Mouse (Mus musculus): ENCODE measurements around the gene Gm13762. TPM values are rescaled to one million over a fixed set of nuclear protein-coding genes. Genes with fewer than 3 reads are reported as not detected.
"Not testable (repeated sequence)": the region's sequence is repeated elsewhere in the genome, so short reads cannot be mapped to it uniquely, and the experiment has no call there.

Gene Gm13762
- not detected in 2 replicates for polyA plus RNA-seq (2014; fragmentation: Nextera tagmentation; extraction: Ambion mirVana)

DNA sequence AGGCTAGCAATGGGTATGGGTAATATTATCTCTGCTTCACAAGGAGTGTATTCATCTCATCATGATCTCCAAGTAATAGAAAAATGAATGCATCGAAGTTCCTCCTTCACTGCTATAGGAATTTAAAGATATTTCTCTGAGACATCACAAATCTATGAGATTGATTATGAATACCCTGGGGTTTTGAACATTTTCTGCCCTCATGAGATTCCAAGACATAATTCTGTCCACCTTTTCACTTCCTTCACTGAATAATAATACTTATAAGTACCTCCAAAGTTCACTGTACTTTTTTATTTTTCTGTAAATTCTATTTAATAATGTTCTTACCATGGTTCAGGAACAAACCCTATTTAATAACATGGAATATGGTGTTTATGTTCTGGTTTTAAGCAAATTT is at the start of gene Gm13762:
Gene Gm13762 (minus strand): TSS at position 101 of the 400 bp plus-strand sequence.
- no peak within 1 kb of the TSS for H3K9ac ChIP-seq
- H3K27me3 ChIP-seq (ENCODE audit: insufficient read depth, low read length) = no peaks in the 10 kb centered on the region
- no peaks in the 10 kb centered on the region for H3K36me3 ChIP-seq (ENCODE audit: insufficient read depth)
- H3K4me2 ChIP-seq = no peak within 1 kb of the TSS
- H3K9me3 ChIP-seq (ENCODE audit: low read depth, low read length) = no peaks in the 10 kb centered on the region
- TF ChIP-seq CTCF (IDR thresholded peaks at IDR 0.05; ENCODE audit: low read depth) = no peak
- H3K4me1 ChIP-seq (ENCODE audit: insufficient read depth) = no peaks in the 10 kb centered on the region
- H3K4me3 ChIP-seq (ENCODE audit: low read depth, low read length) = no peak within 1 kb of the TSS
- no peak within 1 kb of the TSS for H3K27ac ChIP-seq (ENCODE audit: low read depth)
- 74% methylated on average over 1 of the region's 1 CpGs for WGBS
- DNase-seq (no peak), ATAC-seq (ENCODE audit: insufficient read depth) (no peak)

DNA sequence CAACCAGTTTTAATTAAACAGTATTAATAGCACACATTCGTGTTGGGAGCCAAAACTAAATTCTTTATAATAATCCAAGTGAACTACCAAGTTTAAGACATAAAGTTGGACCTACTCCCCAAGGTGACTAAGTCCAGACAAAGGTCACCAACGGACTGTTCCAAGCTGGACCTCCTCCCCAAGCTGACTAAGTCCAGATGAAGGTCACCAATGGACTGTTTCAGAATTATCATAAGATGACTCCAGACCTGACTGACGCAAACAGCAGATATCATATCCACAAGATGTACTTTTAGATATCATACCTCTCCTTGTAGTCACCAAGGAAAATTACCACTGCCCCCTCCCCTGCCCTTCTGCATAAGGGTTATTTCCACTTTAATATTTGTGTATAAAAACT is 41.4 kb upstream of the Gm13762 start:
- H3K4me3 ChIP-seq (ENCODE audit: low read depth, low read length); H3K27ac ChIP-seq (ENCODE audit: low read depth); DNase-seq; H3K27me3 ChIP-seq (ENCODE audit: insufficient read depth, low read length); H3K4me1 ChIP-seq (ENCODE audit: insufficient read depth); ATAC-seq (ENCODE audit: insufficient read depth); H3K9ac ChIP-seq; H3K9me3 ChIP-seq (ENCODE audit: low read depth, low read length); H3K4me2 ChIP-seq; H3K36me3 ChIP-seq (ENCODE audit: insufficient read depth): not testable (repeated sequence)
- 70% methylated on average over 3 of the region's 3 CpGs for WGBS

DNA sequence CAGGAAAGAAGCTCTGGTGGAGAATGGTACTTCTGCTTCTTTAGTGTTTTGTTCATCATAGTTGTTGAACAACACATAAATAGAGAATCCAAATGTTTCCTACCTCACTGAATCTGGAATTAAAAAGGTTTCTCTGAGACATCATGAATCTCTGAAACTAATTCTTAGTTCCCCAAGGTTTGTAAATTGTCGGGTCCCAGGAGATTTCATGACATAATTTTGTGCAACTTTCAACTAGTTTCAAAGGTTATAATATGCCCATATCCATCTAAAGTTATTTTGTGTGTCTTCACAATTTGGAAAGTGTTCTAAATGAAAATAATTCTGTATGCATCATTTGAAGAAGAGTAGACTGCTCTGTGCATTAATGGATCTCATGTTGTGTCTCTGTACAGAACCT is 38.2 kb upstream of the Gm13762 start, which contains the start of gene Olfr1216:
Gene Olfr1216 (minus strand): TSS at position 101 of the 400 bp plus-strand sequence.
- no peak within 1 kb of the TSS for H3K27ac ChIP-seq (ENCODE audit: low read depth)
- no peaks in the 10 kb centered on the region for H3K9me3 ChIP-seq (ENCODE audit: low read depth, low read length)
- H3K36me3 ChIP-seq (ENCODE audit: insufficient read depth) = no peaks in the 10 kb centered on the region
- no peak for TF ChIP-seq CTCF (IDR thresholded peaks at IDR 0.05; ENCODE audit: low read depth)
- H3K27me3 ChIP-seq (ENCODE audit: insufficient read depth, low read length) = no peaks in the 10 kb centered on the region
- no peak within 1 kb of the TSS for H3K4me3 ChIP-seq (ENCODE audit: low read depth, low read length)
- H3K4me1 ChIP-seq (ENCODE audit: insufficient read depth) = no peaks in the 10 kb centered on the region
- ATAC-seq (ENCODE audit: insufficient read depth) (no peak), DNase-seq (no peak)
- no peak within 1 kb of the TSS for H3K4me2 ChIP-seq
- no peak within 1 kb of the TSS for H3K9ac ChIP-seq
- WGBS = 81% methylated on average over 1 of the region's 1 CpGs

DNA sequence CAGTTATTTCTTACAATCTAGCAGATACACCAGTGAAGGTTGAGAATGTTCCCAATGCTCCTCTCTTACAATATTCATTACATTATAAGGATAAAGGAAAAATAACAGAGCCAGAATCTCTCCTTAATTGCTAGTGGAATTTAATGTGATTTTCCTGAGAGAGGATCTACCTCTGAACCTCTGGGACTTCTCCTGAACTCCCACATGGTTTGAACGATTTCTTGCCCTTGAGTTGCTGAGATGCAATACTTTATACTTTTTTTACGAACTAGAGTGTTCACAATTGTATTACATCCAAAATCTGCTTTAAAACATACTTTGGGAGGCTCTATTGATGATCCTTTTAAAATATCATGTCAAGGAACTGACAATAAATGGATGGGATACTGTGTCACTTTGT is 26.8 kb upstream of the Gm13762 start, which contains the start of gene Olfr1215:
Gene Olfr1215 (minus strand): TSS at position 101 of the 400 bp plus-strand sequence.
- no peaks in the 10 kb centered on the region for H3K9me3 ChIP-seq (ENCODE audit: low read depth, low read length)
- no peak within 1 kb of the TSS for H3K9ac ChIP-seq
- H3K27ac ChIP-seq (ENCODE audit: low read depth) = no peak within 1 kb of the TSS
- no peaks in the 10 kb centered on the region for H3K4me1 ChIP-seq (ENCODE audit: insufficient read depth)
- H3K36me3 ChIP-seq (ENCODE audit: insufficient read depth) = no peaks in the 10 kb centered on the region
- 73% methylated on average over 2 of the region's 2 CpGs for WGBS
- H3K4me2 ChIP-seq = no peak within 1 kb of the TSS
- ATAC-seq (ENCODE audit: insufficient read depth) = no peak
- no peak for DNase-seq
- no peak within 1 kb of the TSS for H3K4me3 ChIP-seq (ENCODE audit: low read depth, low read length)
- no peaks in the 10 kb centered on the region for H3K27me3 ChIP-seq (ENCODE audit: insufficient read depth, low read length)
- no peak for TF ChIP-seq CTCF (IDR thresholded peaks at IDR 0.05; ENCODE audit: low read depth)

DNA sequence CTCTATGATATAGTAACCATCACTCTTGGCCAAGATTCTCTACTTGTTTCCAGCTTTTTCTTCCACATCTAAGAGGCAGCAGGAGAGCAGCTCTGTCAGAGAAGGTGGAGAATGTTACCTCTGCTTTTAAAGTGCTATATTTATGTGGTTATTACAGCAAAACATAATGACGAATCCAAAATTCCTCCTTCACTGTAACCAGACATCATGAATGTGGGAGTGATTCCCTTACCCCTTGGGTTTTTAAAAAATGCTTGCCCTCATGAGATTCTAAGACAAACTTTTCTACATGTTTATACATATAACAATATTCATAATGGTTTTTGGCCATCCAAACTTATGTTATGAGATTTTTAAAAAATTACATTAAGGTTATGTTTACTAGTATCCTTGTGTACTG is 12.5 kb upstream of the Gm13762 start, which contains the start of gene Olfr1214:
Gene Olfr1214 (minus strand): TSS at position 101 of the 400 bp plus-strand sequence.
- 90% methylated on average over 1 of the region's 1 CpGs for WGBS
- H3K27ac ChIP-seq (ENCODE audit: low read depth) = no peak within 1 kb of the TSS
- H3K4me2 ChIP-seq = no peak within 1 kb of the TSS
- no peak within 1 kb of the TSS for H3K9ac ChIP-seq
- no peaks in the 10 kb centered on the region for H3K9me3 ChIP-seq (ENCODE audit: low read depth, low read length)
- DNase-seq (no peak), ATAC-seq (ENCODE audit: insufficient read depth) (no peak)
- H3K27me3 ChIP-seq (ENCODE audit: insufficient read depth, low read length) = no peaks in the 10 kb centered on the region
- no peak within 1 kb of the TSS for H3K4me3 ChIP-seq (ENCODE audit: low read depth, low read length)
- H3K4me1 ChIP-seq (ENCODE audit: insufficient read depth) = no peaks in the 10 kb centered on the region
- no peak for TF ChIP-seq CTCF (IDR thresholded peaks at IDR 0.05; ENCODE audit: low read depth)
- H3K36me3 ChIP-seq (ENCODE audit: insufficient read depth) = no peaks in the 10 kb centered on the region

DNA sequence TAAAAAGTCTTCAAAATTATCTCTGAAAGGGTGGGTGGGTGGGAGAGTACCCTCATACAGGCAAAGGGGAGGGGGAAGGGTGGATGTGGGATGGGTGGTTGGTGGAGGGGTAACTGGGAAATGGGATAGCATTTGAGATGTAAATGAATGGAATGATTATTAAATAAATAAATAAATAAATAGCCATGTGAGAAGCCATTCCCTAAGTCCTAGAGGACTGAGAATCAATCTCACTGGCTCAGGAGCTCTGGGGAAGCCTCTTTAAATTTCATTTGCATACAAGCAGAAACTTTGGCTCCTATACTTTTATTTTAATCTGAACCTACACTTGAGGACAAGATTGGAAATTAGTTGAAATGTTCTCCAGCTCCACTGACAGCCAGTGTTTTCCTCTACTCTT is 26.4 kb downstream of the Gm13762 start, which contains the start of gene Olfr1212:
Gene Olfr1212 (plus strand): TSS at position 301 of the 400 bp plus-strand sequence.
- Histone ChIP-seq H3K36me3 (ENCODE audit: insufficient read depth) (no peaks in the 10 kb centered on the region), H3K9me3 (ENCODE audit: low read depth, low read length) (no peaks in the 10 kb centered on the region), H3K9ac (no peak within 1 kb of the TSS), H3K4me1 (ENCODE audit: insufficient read depth) (no peaks in the 10 kb centered on the region), H3K4me3 (ENCODE audit: low read depth, low read length) (no peak within 1 kb of the TSS), H3K27me3 (ENCODE audit: insufficient read depth, low read length) (no peaks in the 10 kb centered on the region), H3K27ac (ENCODE audit: low read depth) (no peak within 1 kb of the TSS), H3K4me2 (no peak within 1 kb of the TSS)
- ATAC-seq (ENCODE audit: insufficient read depth) (no peak), DNase-seq (no peak)
- TF ChIP-seq CTCF (IDR thresholded peaks at IDR 0.05; ENCODE audit: low read depth) = no peak

DNA sequence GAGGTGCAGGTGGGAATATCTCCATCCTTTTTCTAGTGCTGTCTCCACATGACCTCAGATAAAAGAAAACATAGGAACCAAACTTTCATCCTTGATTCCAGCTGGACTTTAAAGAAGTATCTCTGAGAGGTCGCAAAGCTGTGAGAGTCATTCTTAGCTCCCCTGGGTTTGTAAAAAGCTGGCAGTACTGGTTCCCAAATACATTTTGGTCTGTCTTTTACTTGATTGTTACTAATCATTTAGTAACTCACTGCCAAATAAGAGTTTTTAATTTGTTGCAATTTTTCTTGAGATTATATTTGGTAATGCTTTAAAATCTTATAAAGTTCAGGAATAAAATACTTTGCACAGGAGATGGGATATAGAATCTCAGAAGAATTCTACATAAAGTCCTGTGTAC is 42.1 kb downstream of the Gm13762 start, which contains the start of gene Olfr1211:
Gene Olfr1211 (minus strand): TSS at position 101 of the 400 bp plus-strand sequence.
- DNase-seq (no peak), ATAC-seq (ENCODE audit: insufficient read depth) (no peak)
- H3K4me2 ChIP-seq = no peak within 1 kb of the TSS
- no peaks in the 10 kb centered on the region for H3K4me1 ChIP-seq (ENCODE audit: insufficient read depth)
- no peaks in the 10 kb centered on the region for H3K36me3 ChIP-seq (ENCODE audit: insufficient read depth)
- no peaks in the 10 kb centered on the region for H3K9me3 ChIP-seq (ENCODE audit: low read depth, low read length)
- H3K27me3 ChIP-seq (ENCODE audit: insufficient read depth, low read length) = no peaks in the 10 kb centered on the region
- H3K4me3 ChIP-seq (ENCODE audit: low read depth, low read length) = no peak within 1 kb of the TSS
- H3K27ac ChIP-seq (ENCODE audit: low read depth) = no peak within 1 kb of the TSS
- H3K9ac ChIP-seq = no peak within 1 kb of the TSS
- 86% methylated on average over 1 of the region's 1 CpGs for WGBS
- TF ChIP-seq CTCF (IDR thresholded peaks at IDR 0.05; ENCODE audit: low read depth) = no peak

Other genes starting within 250 kb of the Gm13762 start
- not detected in 2 replicates for gene Olfr1197, start 247.9 kb downstream of the Gm13762 start, polyA plus RNA-seq (2014; fragmentation: Nextera tagmentation; extraction: Ambion mirVana)
- not detected in 2 replicates for gene Olfr1198, start 228.9 kb downstream of the Gm13762 start, polyA plus RNA-seq (2014; fragmentation: Nextera tagmentation; extraction: Ambion mirVana)
- not detected in 2 replicates for gene Olfr1199, start 219.8 kb downstream of the Gm13762 start, polyA plus RNA-seq (2014; fragmentation: Nextera tagmentation; extraction: Ambion mirVana)
- gene Olfr1200, start 209.8 kb downstream of the Gm13762 start, polyA plus RNA-seq (2014; fragmentation: Nextera tagmentation; extraction: Ambion mirVana) = not detected in 2 replicates
- gene Olfr1201, start 187.2 kb downstream of the Gm13762 start, polyA plus RNA-seq (2014; fragmentation: Nextera tagmentation; extraction: Ambion mirVana) = not detected in 2 replicates
- not detected in 2 replicates for gene Olfr1202, start 165.8 kb downstream of the Gm13762 start, polyA plus RNA-seq (2014; fragmentation: Nextera tagmentation; extraction: Ambion mirVana)
- not detected in 2 replicates for gene Olfr1205, start 150.5 kb downstream of the Gm13762 start, polyA plus RNA-seq (2014; fragmentation: Nextera tagmentation; extraction: Ambion mirVana)
- gene Olfr1204, start 131.0 kb downstream of the Gm13762 start, polyA plus RNA-seq (2014; fragmentation: Nextera tagmentation; extraction: Ambion mirVana) = not detected in 2 replicates
- not detected in 2 replicates for gene Olfr1206, start 117.0 kb downstream of the Gm13762 start, polyA plus RNA-seq (2014; fragmentation: Nextera tagmentation; extraction: Ambion mirVana)
- gene Olfr1208, start 78.0 kb downstream of the Gm13762 start, polyA plus RNA-seq (2014; fragmentation: Nextera tagmentation; extraction: Ambion mirVana) = not detected in 2 replicates
- gene Olfr1209, start 65.1 kb downstream of the Gm13762 start, polyA plus RNA-seq (2014; fragmentation: Nextera tagmentation; extraction: Ambion mirVana) = not detected in 2 replicates
- gene Olfr1211, start 42.2 kb downstream of the Gm13762 start, polyA plus RNA-seq (2014; fragmentation: Nextera tagmentation; extraction: Ambion mirVana) = not detected in 2 replicates
- not detected in 2 replicates for gene Olfr1212, start 26.3 kb downstream of the Gm13762 start, polyA plus RNA-seq (2014; fragmentation: Nextera tagmentation; extraction: Ambion mirVana)
- gene Olfr1214, start 12.4 kb upstream of the Gm13762 start, polyA plus RNA-seq (2014; fragmentation: Nextera tagmentation; extraction: Ambion mirVana) = not detected in 2 replicates
- gene Olfr1215, start 26.7 kb upstream of the Gm13762 start, polyA plus RNA-seq (2014; fragmentation: Nextera tagmentation; extraction: Ambion mirVana) = not detected in 2 replicates
- gene Olfr1216, start 38.1 kb upstream of the Gm13762 start, polyA plus RNA-seq (2014; fragmentation: Nextera tagmentation; extraction: Ambion mirVana) = not detected in 2 replicates
- not detected in 2 replicates for gene Olfr1217, start 51.8 kb upstream of the Gm13762 start, polyA plus RNA-seq (2014; fragmentation: Nextera tagmentation; extraction: Ambion mirVana)
- gene Olfr1218, start 80.9 kb upstream of the Gm13762 start, polyA plus RNA-seq (2014; fragmentation: Nextera tagmentation; extraction: Ambion mirVana) = not detected in 2 replicates
- gene Olfr1219, start 103.2 kb upstream of the Gm13762 start, polyA plus RNA-seq (2014; fragmentation: Nextera tagmentation; extraction: Ambion mirVana) = not detected in 2 replicates
- gene Olfr1220, start 126.6 kb upstream of the Gm13762 start, polyA plus RNA-seq (2014; fragmentation: Nextera tagmentation; extraction: Ambion mirVana) = not detected in 2 replicates
- gene Olfr1221, start 137.0 kb upstream of the Gm13762 start, polyA plus RNA-seq (2014; fragmentation: Nextera tagmentation; extraction: Ambion mirVana) = not detected in 2 replicates
- not detected in 2 replicates for gene Olfr1222, start 152.8 kb upstream of the Gm13762 start, polyA plus RNA-seq (2014; fragmentation: Nextera tagmentation; extraction: Ambion mirVana)
- gene Olfr1223, start 171.3 kb upstream of the Gm13762 start, polyA plus RNA-seq (2014; fragmentation: Nextera tagmentation; extraction: Ambion mirVana) = not detected in 2 replicates
- not detected in 2 replicates for gene Olfr1224-ps1, start 183.8 kb upstream of the Gm13762 start, polyA plus RNA-seq (2014; fragmentation: Nextera tagmentation; extraction: Ambion mirVana)
- not detected in 2 replicates for gene Olfr1225, start 194.4 kb upstream of the Gm13762 start, polyA plus RNA-seq (2014; fragmentation: Nextera tagmentation; extraction: Ambion mirVana)
- not detected in 2 replicates for gene Olfr1226, start 219.8 kb upstream of the Gm13762 start, polyA plus RNA-seq (2014; fragmentation: Nextera tagmentation; extraction: Ambion mirVana)